Mouse (Mus musculus) limb, embryonic 12.5 days (tissue): ENCODE measurements at regions not wholly inside any gene's neighbourhood (a gene's known extent, or its start where the extent isn't known, plus 50 kb on each side); places are given as distances from the start of the nearest gene placed in this dataset.

Source experiments
- ATAC-seq: fragments of 200-750 bp; cut with Nextera tagmentation; 2 replicates; pipeline ENCODE4 v1.8.0; 2017; ENCODE audit warnings: low read depth, moderate TSS enrichment; ENCODE audit not compliant: insufficient number of reproducible peaks, insufficient read depth, low FRiP score, low TSS enrichment
- H3K27ac ChIP-seq: fragments of 300-500 bp; sonication (generic); 2 replicates; pipeline ENCODE4 v1.5.1; 2016; ENCODE audit warnings: mild to moderate bottlenecking, moderate library complexity
- H3K27me3 ChIP-seq: fragments of 300-500 bp; sonication (generic); 2 replicates; pipeline ENCODE4 v1.6.1; 2016; ENCODE audit warnings: mild to moderate bottlenecking, moderate library complexity
- H3K36me3 ChIP-seq: fragments of 300-500 bp; sonication (generic); 2 replicates; pipeline ENCODE4 v1.6.1; 2016; ENCODE audit warnings: mild to moderate bottlenecking, moderate library complexity
- H3K4me1 ChIP-seq: fragments of 300-500 bp; sonication (generic); replicated peaks from 2 replicates; pipeline ENCODE4 v1.6.1; 2016
- H3K4me2 ChIP-seq: fragments of 300-500 bp; sonication (generic); 2 replicates; pipeline ENCODE4 v1.6.1; 2016; ENCODE audit warnings: mild to moderate bottlenecking, moderate library complexity
- H3K4me3 ChIP-seq: fragments of 300-500 bp; sonication (generic); replicated peaks from 2 replicates; pipeline ENCODE4 v1.5.1; 2016; ENCODE audit warnings: mild to moderate bottlenecking
- H3K9ac ChIP-seq: fragments of 300-500 bp; sonication (generic); replicated peaks from 2 replicates; pipeline ENCODE4 v1.6.1; 2016; ENCODE audit warnings: mild to moderate bottlenecking, moderate library complexity
- H3K9me3 ChIP-seq: fragments of 300-500 bp; sonication (generic); 2 replicates; pipeline ENCODE4 v1.6.1; 2016; ENCODE audit warnings: mild to moderate bottlenecking, moderate library complexity
- WGBS: fragments of 180-500 bp; shearing (Covaris S2); methylation state at CpG from one replicate; pipeline ENCODE4 v1.1.7; 2016; 5-methylcytosine and 5-hydroxymethylcytosine counted together

DNA sequence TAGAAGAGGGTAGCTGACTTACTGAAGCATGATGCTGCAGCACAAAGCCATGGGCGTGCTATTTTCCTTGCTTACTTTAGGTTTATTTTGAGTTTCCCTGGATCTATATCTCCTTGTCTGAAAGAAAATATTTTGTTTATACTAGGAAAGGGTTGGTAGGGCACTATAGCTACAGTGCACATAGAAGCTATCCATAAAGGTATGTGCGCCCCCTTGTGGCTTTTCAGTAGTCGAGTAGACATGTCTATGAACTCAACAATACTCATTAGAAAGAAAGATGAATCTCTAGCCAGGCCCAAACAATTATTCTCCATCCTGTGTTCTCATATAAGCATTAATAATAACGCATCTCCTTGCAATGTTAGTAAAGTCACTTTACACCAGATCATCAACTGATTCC is 114.3 kb downstream of the Rab38 start:
- Histone ChIP-seq H3K36me3 (no peaks in the 10 kb centered on the region), H3K9me3 (no peaks in the 10 kb centered on the region), H3K27ac (no peak overlapping the region), H3K4me1 (no peaks in the 10 kb centered on the region), H3K4me2 (no peak overlapping the region), H3K27me3 (no peaks in the 10 kb centered on the region), H3K4me3 (no peak overlapping the region), H3K9ac (no peak overlapping the region)
- 12% methylated on average over 4 of the region's 4 CpGs for WGBS
- peak; percentile 68; the same call in 1 of the 2 replicates for ATAC-seq

DNA sequence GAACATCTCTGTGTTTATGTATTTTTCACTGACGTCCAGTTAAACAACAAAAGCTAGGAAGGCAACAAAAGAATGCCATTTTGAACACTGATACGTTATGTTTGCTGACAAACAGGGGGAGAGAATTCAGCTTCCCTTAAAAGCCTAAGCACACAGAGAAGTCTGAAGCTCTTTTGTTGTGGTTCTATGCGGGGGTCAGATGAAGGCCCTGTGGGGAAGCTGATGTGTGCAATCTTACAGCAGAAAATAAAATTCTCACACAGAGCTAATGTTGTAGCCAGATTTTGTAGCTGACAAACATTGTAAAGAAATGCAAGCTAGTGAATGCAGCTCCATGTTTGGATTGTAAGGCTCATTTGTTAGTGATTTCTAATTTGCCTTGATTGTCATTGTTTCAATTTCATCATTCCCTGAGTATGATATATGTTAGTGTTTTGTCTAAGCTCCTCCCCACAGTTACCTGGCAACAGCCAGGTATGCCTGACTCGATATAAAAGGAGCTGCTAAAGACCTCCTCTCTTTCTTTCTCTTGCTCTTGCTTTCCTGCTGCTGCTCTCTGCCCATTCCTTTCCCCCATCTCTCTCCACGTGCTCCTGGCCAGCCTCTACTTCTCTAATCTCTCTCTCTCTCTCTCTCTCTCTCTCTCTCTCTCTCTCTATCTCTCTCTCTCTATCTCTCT is 115.0 kb downstream of the Rab38 start:
- Histone ChIP-seq H3K4me3 (no peak overlapping the region), H3K9me3 (no peaks in the 10 kb centered on the region), H3K4me2 (no peak overlapping the region), H3K4me1 (no peaks in the 10 kb centered on the region), H3K27me3 (no peaks in the 10 kb centered on the region), H3K36me3 (no peaks in the 10 kb centered on the region), H3K27ac (no peak overlapping the region), H3K9ac (no peak overlapping the region)
- ATAC-seq = no peak
- WGBS = 71% methylated on average over 5 of the region's 5 CpGs

DNA sequence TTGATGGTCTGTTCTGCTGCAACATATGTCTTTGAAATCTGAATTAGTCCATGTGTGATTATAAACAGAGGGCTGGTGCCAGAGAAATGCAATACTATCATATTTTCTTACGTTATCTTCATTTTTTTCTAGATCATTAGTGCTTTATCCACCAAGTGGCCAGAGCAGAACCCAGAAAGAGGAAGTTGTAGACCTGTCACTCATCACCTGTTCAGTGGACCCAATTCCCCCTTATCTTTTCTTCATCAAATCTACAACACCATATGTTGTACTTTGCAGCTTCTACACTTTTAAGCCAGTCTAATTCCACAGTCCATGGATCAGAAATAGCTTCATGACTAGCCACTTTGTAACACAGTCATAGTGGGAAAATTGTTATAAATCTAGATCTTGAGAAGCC is 145.0 kb downstream of the Rab38 start:
- WGBS = 73% methylated on average over 1 of the region's 1 CpGs
- no peak overlapping the region for H3K27ac ChIP-seq

DNA sequence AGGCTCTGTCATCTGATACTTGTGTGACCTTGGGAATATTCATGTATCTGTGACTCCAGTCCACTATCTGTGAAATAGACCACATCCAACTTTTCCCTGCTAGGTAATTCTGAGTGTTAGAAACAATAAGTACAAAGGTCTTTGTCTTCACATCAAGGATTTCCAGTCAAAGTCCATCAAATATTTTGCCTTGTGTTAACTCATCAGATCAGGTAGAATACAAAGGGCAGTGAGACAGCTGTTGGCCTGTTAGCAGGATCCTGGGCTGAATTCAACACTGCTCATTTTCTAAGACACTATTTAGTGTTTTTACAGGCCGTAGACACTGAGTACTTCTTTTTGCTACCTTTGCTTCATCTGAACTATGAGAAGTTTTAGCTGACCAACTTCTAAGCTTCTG is 170.7 kb downstream of the Rab38 start:
- Histone ChIP-seq H3K36me3 (no peaks in the 10 kb centered on the region), H3K4me1 (no peaks in the 10 kb centered on the region), H3K9me3 (no peaks in the 10 kb centered on the region), H3K4me2 (no peak overlapping the region), H3K9ac (no peak overlapping the region), H3K27ac (no peak overlapping the region), H3K4me3 (no peak overlapping the region), H3K27me3 (no peaks in the 10 kb centered on the region)
- no peak for ATAC-seq
- 83% methylated on average over 1 of the region's 1 CpGs for WGBS

More for the DNA sequence above, 145.0 kb downstream of the Rab38 start:
- no peaks in the 10 kb centered on the region for H3K36me3 ChIP-seq
- no peaks in the 10 kb centered on the region for H3K27me3 ChIP-seq
- H3K4me1 ChIP-seq = no peaks in the 10 kb centered on the region
- no peak overlapping the region for H3K4me2 ChIP-seq
- H3K9ac ChIP-seq = no peak overlapping the region
- ATAC-seq = no peak
- H3K9me3 ChIP-seq = no peaks in the 10 kb centered on the region
- no peak overlapping the region for H3K4me3 ChIP-seq
